16 mouse cellular contexts compared by ENCODE assay signal in the genomic region with DNA sequence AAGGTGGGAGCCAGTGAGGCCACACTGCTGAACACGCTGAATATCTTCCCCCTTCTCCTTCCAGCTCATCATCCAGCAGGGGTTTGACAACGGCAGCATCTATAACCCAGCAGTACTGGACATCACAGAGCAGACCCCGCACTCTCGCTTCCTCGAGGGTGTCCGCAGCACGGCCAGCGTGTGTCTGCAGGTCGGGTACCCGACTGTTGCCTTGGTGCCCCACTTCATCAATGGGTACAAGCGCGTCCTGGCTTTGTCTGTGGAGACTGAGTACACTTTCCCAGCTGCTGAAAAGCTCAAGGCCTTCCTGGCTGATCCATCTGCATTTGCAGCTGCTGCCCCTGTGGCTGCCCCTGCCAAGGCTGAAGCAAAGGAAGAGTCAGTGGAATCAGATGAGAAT. TPM values are rescaled to one million over a fixed set of nuclear protein-coding genes. Genes with fewer than 3 reads are reported as not detected.
"Had no signal": no experiment of that assay in that cellular context is flagged by ENCODE, and none has a peak within 500 bp of the region (broad histone marks: within the 10 kb centered on the region; RNA-seq: fewer than 3 reads in every experiment).

No protein-coding gene starts in this region.

- H3K4me3 ChIP-seq: neural tube, embryonic 13.5 days; neural tube, embryonic 15.5 days; stomach, embryonic 15.5 days had no signal

- H3K4me1 ChIP-seq: neural tube, embryonic 13.5 days; neural tube, embryonic 15.5 days; stomach, embryonic 15.5 days had no signal

- H3K27ac ChIP-seq: neural tube, embryonic 13.5 days; neural tube, embryonic 15.5 days; stomach, embryonic 15.5 days; stomach, postnatal 0 days had no signal

- H3K9me3 ChIP-seq: neural tube, embryonic 13.5 days; neural tube, embryonic 15.5 days; stomach, embryonic 15.5 days had no signal

- DNase-seq: retina, postnatal 1 day; right cerebral cortex, adult 18-20 months; right cerebral cortex, postnatal 14 days; right cerebral cortex, postnatal 25 days; right cerebral cortex, postnatal 4 days; spleen, adult 18-20 months; thymus, adult 18-20 months; thymus, adult 2 months; thymus, postnatal 14 days; thymus, postnatal 25 days; thymus, postnatal 36 days; thymus, postnatal 4 days had no signal

- H3K27me3 ChIP-seq: neural tube, embryonic 13.5 days; neural tube, embryonic 15.5 days; stomach, embryonic 15.5 days had no signal

- H3K36me3 ChIP-seq: neural tube, embryonic 13.5 days; neural tube, embryonic 15.5 days; stomach, embryonic 15.5 days had no signal

RNA-seq across cellular contexts. Expression of a gene that starts 48.4 kb away (rescaled TPM):
- polyA plus RNA-seq: neural tube, embryonic 13.5 days had no signal
